Mouse (Mus musculus): ENCODE data around the gene Kif24.
A peak's percentile ranks its signal among the peaks of the same experiment; 100 is the strongest.

Gene Kif24

GRCm38 (mm10) chr4:41347839-41348238 is 116.8 kb downstream of the Kif24 start:
- peak; percentile 24 for DNase-seq (ENCODE audit: low spot score)

- no peak for DNase-seq (ENCODE audit: low spot score)
These were observed 118.7 kb downstream of the Kif24 start for GRCm38 (mm10) chr4:41346011-41346410.

- no peak for DNase-seq (ENCODE audit: low spot score)
These were observed 123.7 kb downstream of the Kif24 start for GRCm38 (mm10) chr4:41340912-41341550.

Measured in MN1 (cell line).